Mouse (Mus musculus): Measurements from ENCODE around the gene Snx6. TPM values are rescaled to one million over a fixed set of nuclear protein-coding genes. Genes with fewer than 3 reads are reported as not detected.

Snx6 gene
- polyA plus RNA-seq, 1 experiment from 2014 or later: 111 TPM

GRCm38 (mm10) chr12:54820684-54821161 is 25.2 kb upstream of the Snx6 start:
- Histone ChIP-seq H3K36me3 (ENCODE audit: inconsistent target) (no peaks in the 10 kb centered on the region), H3K79me2 (ENCODE audit: inconsistent target) (no peaks in the 10 kb centered on the region), H3K27ac (peak overlapping the region; percentile 88), H3K4me3 (ENCODE audit: inconsistent target) (no peak overlapping the region)
- 0% methylated on average over 2 of the region's 2 CpGs for WGBS (ENCODE audit: missing documents)

- Histone ChIP-seq H3K4me3 (ENCODE audit: inconsistent target) (no peak overlapping the region), H3K79me2 (ENCODE audit: inconsistent target) (no peaks in the 10 kb centered on the region), H3K27ac (peak overlapping the region; percentile 88; the same call in 1 of the 2 replicates), H3K36me3 (ENCODE audit: inconsistent target) (no peaks in the 10 kb centered on the region)
- 80% methylated on average over 6 of the region's 6 CpGs for WGBS (ENCODE audit: missing documents)
These were observed 23.9 kb upstream of the Snx6 start for GRCm38 (mm10) chr12:54819181-54819935.

GRCm38 (mm10) chr12:54810142-54810541 is 14.6 kb upstream of the Snx6 start:
- no peaks in the 10 kb centered on the region for H3K79me2 ChIP-seq (ENCODE audit: inconsistent target)
- no peaks in the 10 kb centered on the region for H3K36me3 ChIP-seq (ENCODE audit: inconsistent target)
- no peak overlapping the region for H3K27ac ChIP-seq
- no peak overlapping the region for H3K4me3 ChIP-seq (ENCODE audit: inconsistent target)
- WGBS (ENCODE audit: missing documents): 50% methylated on average over 2 of the region's 2 CpGs

GRCm38 (mm10) chr12:54807481-54807880 is 12.0 kb upstream of the Snx6 start:
- H3K4me3 ChIP-seq (ENCODE audit: inconsistent target): no peak overlapping the region
- 94% methylated on average over 6 of the region's 6 CpGs for WGBS (ENCODE audit: missing documents)
- H3K27ac ChIP-seq: no peak overlapping the region

GRCm38 (mm10) chr12:54806131-54806530 is 10.6 kb upstream of the Snx6 start:
- Histone ChIP-seq H3K79me2 (ENCODE audit: inconsistent target) (no peaks in the 10 kb centered on the region), H3K27ac (peak overlapping the region; percentile 37), H3K4me3 (ENCODE audit: inconsistent target) (no peak overlapping the region), H3K36me3 (ENCODE audit: inconsistent target) (no peaks in the 10 kb centered on the region)
- 45% methylated on average over 5 of the region's 6 CpGs for WGBS (ENCODE audit: missing documents)

More at GRCm38 (mm10) chr12:54807481-54807880, 12.0 kb upstream of the Snx6 start:
- Histone ChIP-seq H3K36me3 (ENCODE audit: inconsistent target) (no peaks in the 10 kb centered on the region), H3K79me2 (ENCODE audit: inconsistent target) (no peaks in the 10 kb centered on the region)

- no peak overlapping the region for H3K4me3 ChIP-seq (ENCODE audit: inconsistent target)
- peak overlapping the region; percentile 37; the same call in 1 of the 2 replicates for H3K27ac ChIP-seq
- 84% methylated on average over 6 of the region's 6 CpGs for WGBS (ENCODE audit: missing documents)
- H3K36me3 ChIP-seq (ENCODE audit: inconsistent target): no peaks in the 10 kb centered on the region
- H3K79me2 ChIP-seq (ENCODE audit: inconsistent target): no peaks in the 10 kb centered on the region
These were observed 9.9 kb upstream of the Snx6 start for GRCm38 (mm10) chr12:54805254-54806002.

- no peak overlapping the region for H3K4me3 ChIP-seq (ENCODE audit: inconsistent target)
- WGBS (ENCODE audit: missing documents): 100% methylated on average over 1 of the region's 3 CpGs
- no peak overlapping the region for H3K27ac ChIP-seq
- H3K36me3 ChIP-seq (ENCODE audit: inconsistent target): no peaks in the 10 kb centered on the region
- H3K79me2 ChIP-seq (ENCODE audit: inconsistent target): no peaks in the 10 kb centered on the region
These were observed 8.0 kb upstream of the Snx6 start for GRCm38 (mm10) chr12:54803531-54803930.

GRCm38 (mm10) chr12:54796516-54797195 is 1.2 kb upstream of the Snx6 start:
- Histone ChIP-seq H3K27ac (no peak overlapping the region), H3K36me3 (ENCODE audit: inconsistent target) (no peaks in the 10 kb centered on the region), H3K79me2 (ENCODE audit: inconsistent target) (peaks cover 37% of the 10 kb centered on the region), H3K4me3 (ENCODE audit: inconsistent target) (no peak overlapping the region)
- WGBS (ENCODE audit: missing documents): 91% methylated on average over 8 of the region's 8 CpGs

GRCm38 (mm10) chr12:54794392-54794791 is 1.1 kb downstream of the Snx6 start:
- Histone ChIP-seq H3K79me2 (ENCODE audit: inconsistent target) (peaks cover 60% of the 10 kb centered on the region), H3K27ac (peak overlapping the region; percentile 46), H3K4me3 (ENCODE audit: inconsistent target) (peak overlapping the region; percentile 61), H3K36me3 (ENCODE audit: inconsistent target) (peaks cover 6% of the 10 kb centered on the region; the same call in 1 of the 2 replicates)
- 21% methylated on average over 3 of the region's 3 CpGs for WGBS (ENCODE audit: missing documents)

GRCm38 (mm10) chr12:54791465-54791864 is 4.0 kb downstream of the Snx6 start:
- WGBS (ENCODE audit: missing documents): 88% methylated on average over 8 of the region's 8 CpGs
- no peak overlapping the region for H3K27ac ChIP-seq
- H3K36me3 ChIP-seq (ENCODE audit: inconsistent target): peaks cover 8% of the 10 kb centered on the region; the same call in 1 of the 2 replicates
- H3K79me2 ChIP-seq (ENCODE audit: inconsistent target): peaks cover 89% of the 10 kb centered on the region
- no peak overlapping the region for H3K4me3 ChIP-seq (ENCODE audit: inconsistent target)

GRCm38 (mm10) chr12:54789346-54790143 is 6.0 kb downstream of the Snx6 start:
- H3K36me3 ChIP-seq (ENCODE audit: inconsistent target): peaks cover 8% of the 10 kb centered on the region; the same call in 1 of the 2 replicates
- no peak overlapping the region for H3K4me3 ChIP-seq (ENCODE audit: inconsistent target)
- H3K79me2 ChIP-seq (ENCODE audit: inconsistent target): peaks cover 97% of the 10 kb centered on the region
- no peak overlapping the region for H3K27ac ChIP-seq
- 85% methylated on average over 10 of the region's 11 CpGs for WGBS (ENCODE audit: missing documents)

- H3K4me3 ChIP-seq (ENCODE audit: inconsistent target): no peak overlapping the region
- H3K27ac ChIP-seq: no peak overlapping the region
- peaks cover 86% of the 10 kb centered on the region for H3K36me3 ChIP-seq (ENCODE audit: inconsistent target)
- H3K79me2 ChIP-seq (ENCODE audit: inconsistent target): no peaks in the 10 kb centered on the region
- WGBS (ENCODE audit: missing documents): 96% methylated on average over 12 of the region's 12 CpGs
These were observed 31.9 kb downstream of the Snx6 start for GRCm38 (mm10) chr12:54763624-54764023.

GRCm38 (mm10) chr12:54760676-54761075 is 34.8 kb downstream of the Snx6 start:
- Histone ChIP-seq H3K36me3 (ENCODE audit: inconsistent target) (peaks cover 78% of the 10 kb centered on the region), H3K27ac (no peak overlapping the region), H3K79me2 (ENCODE audit: inconsistent target) (no peaks in the 10 kb centered on the region), H3K4me3 (ENCODE audit: inconsistent target) (no peak overlapping the region)
- WGBS (ENCODE audit: missing documents): 100% methylated on average over 1 of the region's 1 CpGs

GRCm38 (mm10) chr12:54758846-54759245 is 36.7 kb downstream of the Snx6 start:
- 100% methylated on average over 2 of the region's 2 CpGs for WGBS (ENCODE audit: missing documents)
- H3K79me2 ChIP-seq (ENCODE audit: inconsistent target): no peaks in the 10 kb centered on the region
- H3K36me3 ChIP-seq (ENCODE audit: inconsistent target): peaks cover 77% of the 10 kb centered on the region

More at GRCm38 (mm10) chr12:54758846-54759245, 36.7 kb downstream of the Snx6 start:
- H3K4me3 ChIP-seq (ENCODE audit: inconsistent target): no peak overlapping the region
- no peak overlapping the region for H3K27ac ChIP-seq

All from macrophage (primary cell).